Mouse (Mus musculus) heart, adult 11 months (tissue): ENCODE results near the gene Hcrtr1.

ENCODE experiments used
- DNase-seq: peaks from one replicate; pipeline ENCODE4 v3.0.0; 2022

The Hcrtr1 gene

GRCm38 (mm10) chr4:130120752-130121151, 18.4 kb downstream of the Hcrtr1 start:
- DNase-seq, result no peak

DNA sequence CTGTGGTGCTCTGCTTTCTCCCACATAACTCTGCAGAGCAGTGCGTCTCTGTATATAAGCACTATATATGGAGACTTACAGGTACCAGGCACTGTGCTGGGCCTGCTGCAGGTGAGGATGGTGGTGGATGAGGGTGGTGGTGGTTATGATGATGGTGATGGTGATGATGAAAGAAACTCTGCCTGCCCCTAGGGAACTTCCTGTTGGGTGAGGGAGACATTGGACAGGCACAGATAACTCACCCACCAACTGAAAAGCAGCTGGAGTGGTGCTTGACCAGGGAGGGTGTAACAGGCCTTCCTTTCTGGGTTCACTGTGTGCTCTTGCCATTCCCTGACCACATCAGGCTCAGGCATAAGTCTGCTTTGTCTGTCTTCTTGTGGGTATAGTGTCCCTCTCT, 26.4 kb downstream of the Hcrtr1 start:
- no peak for DNase-seq

DNA sequence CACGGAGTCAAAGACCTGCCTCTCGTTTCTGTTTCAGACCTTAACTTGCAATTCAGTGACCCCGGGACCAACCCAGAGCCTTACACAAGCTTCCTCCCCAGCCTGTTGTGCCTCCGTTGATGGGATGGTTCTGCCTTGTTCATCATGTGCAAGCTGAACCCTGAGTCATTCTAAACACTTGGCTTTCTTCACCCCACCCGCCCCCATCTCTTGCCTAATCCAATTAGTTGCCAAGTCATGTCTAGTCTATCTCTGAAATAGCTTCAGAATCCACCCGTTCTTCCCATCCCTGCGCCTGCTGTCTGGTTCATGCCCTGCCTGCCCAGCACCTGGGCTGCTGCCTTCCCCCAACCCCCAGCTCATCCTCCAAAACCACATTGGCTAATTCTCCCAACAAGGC, 26.9 kb downstream of the Hcrtr1 start:
- DNase-seq, result peak; percentile 96

DNA sequence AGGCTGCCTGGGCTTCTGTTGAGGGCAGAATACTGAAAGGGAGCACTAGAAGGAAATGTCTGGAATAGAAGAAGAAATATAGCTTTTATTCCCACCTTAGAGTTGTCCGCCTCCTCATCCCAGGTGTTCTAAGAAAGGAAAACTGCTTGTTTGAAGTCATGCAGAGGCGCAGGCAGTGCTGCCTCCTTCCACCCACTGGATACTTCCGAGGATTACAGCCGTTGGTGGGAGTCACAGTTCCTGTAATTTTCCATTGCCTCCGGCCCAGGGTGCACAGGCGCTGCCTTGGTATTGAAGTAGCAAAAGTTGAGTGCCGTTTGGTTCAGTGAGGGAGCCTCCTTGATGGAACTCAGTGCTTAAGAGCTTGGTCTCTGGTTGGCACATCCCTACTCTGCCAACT, 29.1 kb downstream of the Hcrtr1 start:
- no peak for DNase-seq

DNA sequence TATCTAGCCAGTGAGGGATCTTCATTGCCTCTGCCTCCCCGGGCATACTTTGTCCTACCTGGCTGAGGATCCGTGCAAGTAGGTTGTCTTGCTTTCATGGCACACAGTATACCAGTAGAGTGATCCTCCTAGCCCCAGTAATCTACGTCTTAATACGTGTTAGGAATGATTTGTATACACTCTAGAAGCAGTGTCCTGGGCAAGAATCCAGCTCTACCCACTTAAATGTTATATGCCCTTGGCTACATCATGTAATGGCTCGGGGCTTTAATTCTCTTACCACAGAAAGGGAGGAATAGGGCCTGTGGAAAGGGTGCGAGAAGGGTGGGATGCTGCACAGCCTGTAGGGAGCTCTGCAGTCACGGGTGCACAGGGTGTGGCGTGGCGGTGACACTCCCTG, 29.5 kb downstream of the Hcrtr1 start:
- no peak for DNase-seq

DNA sequence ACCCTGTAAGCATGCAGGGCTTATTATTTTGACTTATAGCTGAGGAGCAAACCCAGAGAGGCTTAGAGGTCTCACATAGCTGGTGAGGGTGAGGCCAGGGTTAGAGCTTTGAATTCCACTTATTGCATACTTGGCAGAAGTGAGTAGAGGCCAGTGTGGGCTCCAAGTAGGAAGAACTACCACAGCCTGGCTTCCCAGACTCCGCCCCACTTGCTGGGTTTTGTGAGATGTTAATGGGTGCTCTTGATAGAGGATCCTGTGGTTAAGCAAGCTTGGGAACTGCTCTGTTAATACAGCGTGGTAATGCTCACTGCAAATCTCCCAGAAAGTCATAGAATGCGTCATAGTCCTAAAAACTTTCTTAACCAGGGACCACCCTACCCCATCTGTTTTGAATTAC, 30.2 kb downstream of the Hcrtr1 start:
- DNase-seq, result no peak

DNA sequence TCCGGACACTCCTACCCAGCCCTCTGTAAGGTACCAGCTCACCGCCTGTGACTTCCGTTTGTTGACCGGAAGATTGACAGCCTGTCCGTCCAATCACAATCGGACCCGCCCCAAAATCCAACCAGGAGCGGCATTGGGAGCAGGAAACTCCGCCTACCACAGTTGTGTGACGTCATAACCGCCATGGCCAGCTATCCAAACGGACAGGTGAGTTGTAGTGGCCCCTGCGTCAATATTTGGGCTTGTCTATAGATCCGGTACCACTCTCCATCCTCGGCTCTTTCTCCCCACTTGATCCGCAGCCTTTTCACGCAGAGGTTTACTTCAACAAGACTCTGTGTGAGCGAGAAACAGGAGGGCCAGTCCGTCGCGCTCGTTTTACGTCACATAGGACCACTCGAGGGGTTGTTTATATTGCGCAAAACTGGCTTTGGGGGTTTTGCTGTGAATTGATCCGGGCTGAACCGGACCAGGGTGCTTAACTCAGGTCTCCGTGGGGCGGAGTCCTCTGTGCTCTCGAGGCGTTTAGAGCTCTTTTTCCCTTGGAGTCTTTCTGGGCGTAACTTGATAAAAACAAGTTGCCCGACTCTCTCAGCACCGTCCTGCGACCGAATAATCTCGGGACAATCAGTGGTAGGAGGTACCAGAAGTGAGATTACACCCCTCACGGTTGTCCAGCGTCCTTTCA, 31.6 kb downstream of the Hcrtr1 start:
- peak; percentile 100 for DNase-seq

GRCm38 (mm10) chr4:130107065-130107443, 32.1 kb downstream of the Hcrtr1 start:
- DNase-seq, result no peak

- DNase-seq, result no peak
Observed at GRCm38 (mm10) chr4:130104584-130104983, 34.6 kb downstream of the Hcrtr1 start.

DNA sequence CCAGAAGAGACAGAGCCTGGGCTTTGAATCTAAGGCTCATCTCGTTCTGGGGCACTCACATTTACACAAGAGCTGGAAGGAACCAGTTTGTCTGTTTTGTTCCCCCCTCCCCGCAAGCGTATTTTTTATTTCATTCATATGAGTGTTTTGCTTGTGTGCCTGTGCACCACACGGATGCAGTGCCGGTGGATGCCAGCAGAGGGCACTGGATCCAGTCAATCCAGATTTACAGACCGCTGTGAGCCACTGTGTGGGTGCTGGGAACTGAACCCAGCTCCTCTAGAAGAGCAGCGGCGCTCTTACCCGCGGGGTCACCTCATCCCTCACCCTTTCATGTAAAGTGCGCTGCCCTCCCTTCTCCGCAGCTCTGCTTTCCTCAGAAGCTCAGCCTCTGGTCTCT, 35.5 kb downstream of the Hcrtr1 start:
- no peak for DNase-seq

DNA sequence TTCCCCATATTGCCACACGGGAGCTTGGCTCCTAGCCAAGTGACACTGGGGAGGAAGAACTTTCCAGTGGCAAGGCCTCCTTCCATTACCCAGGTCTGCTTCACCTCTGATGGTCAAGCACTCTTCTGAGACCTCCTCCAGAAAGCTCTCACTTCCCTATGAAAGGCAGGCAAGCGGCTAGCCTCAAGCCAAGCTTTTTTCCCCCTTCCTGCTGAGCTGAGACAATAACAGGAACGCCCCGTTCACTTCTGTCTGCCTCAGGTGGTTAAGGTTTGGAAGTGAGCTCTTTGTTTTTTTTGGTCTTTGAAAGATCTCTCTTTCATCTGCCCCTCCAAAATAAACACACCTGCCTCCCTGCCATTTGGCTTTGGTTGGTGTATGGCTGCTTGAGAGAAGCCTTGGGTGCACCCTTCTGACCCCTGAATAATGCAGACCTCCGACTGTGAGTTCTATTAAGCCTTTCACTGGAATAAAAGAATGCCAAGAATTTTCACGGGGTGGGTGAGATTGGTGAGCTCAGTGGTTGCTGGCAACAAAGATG, 37.0 kb downstream of the Hcrtr1 start, which contains the start of gene Pef1:
Gene Pef1, plus strand, starts transcription at position 448 of the 541 bp plus-strand sequence.
- DNase-seq, result no peak

GRCm38 (mm10) chr4:130101183-130101582, 38.0 kb downstream of the Hcrtr1 start:
- DNase-seq, result no peak

GRCm38 (mm10) chr4:130095137-130095536, 44.0 kb downstream of the Hcrtr1 start:
- DNase-seq, result no peak

GRCm38 (mm10) chr4:130087293-130087692, 51.9 kb downstream of the Hcrtr1 start:
- peak; percentile 97 for DNase-seq

GRCm38 (mm10) chr4:130085246-130085820, 53.8 kb downstream of the Hcrtr1 start:
- no peak for DNase-seq

DNA sequence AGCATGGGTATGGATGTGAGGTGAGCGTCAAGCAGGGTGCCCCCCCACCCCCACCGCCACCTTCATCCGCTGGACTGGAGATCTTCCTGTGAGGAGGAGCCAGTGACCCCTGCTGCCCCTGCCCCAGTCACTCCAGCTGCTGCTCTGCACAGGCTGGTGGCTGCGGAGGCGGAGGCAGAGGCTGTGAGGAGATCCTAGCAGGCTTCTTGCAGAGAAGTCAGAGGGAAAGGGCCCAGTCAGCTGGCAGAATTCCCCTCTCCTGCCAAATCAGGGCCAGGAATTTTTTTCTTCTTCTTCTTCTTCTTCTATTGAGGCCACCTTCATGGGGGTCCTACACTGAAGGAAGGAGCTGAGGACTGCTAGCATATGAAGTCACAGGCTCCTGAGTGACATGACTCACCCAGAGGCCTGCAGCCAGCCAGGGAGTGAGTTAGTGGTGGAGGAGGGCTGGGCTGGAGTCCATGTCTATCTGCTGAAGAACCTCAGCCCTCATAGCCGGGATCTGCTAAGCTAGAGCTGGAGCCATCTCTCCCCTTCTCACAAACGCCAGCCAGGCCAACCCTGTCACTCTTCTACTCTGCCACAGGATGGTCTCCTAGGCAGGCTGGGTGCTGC, 54.7 kb downstream of the Hcrtr1 start:
- peak; percentile 95 for DNase-seq

GRCm38 (mm10) chr4:130082211-130082610, 56.9 kb downstream of the Hcrtr1 start:
- DNase-seq, result no peak

- peak; percentile 96 for DNase-seq
Observed at GRCm38 (mm10) chr4:130081345-130082190, 57.6 kb downstream of the Hcrtr1 start.
